Mouse (Mus musculus): ENCODE measurements around the gene Zzz3.

GRCm38 (mm10) chr3:152438068-152438467, 42.8 kb downstream of the Zzz3 start:
- TF ChIP-seq MYC (IDR thresholded peaks at IDR 0.05; ENCODE audit: low read depth, low read length) (no peak), KAT2A (IDR thresholded peaks at IDR 0.05; ENCODE audit: insufficient replicate concordance, low read length) (no peak), RAD21 (IDR thresholded peaks at IDR 0.05; ENCODE audit: low read depth, low read length) (no peak), RCOR1 (conservative IDR thresholded peaks at IDR 0.05; ENCODE audit: low read depth, low read length) (no peak), CHD2 (IDR thresholded peaks at IDR 0.05; ENCODE audit: low read length) (no peak), EP300 (IDR thresholded peaks at IDR 0.05; ENCODE audit: low read length) (no peak)

All from CH12.LX (cell line).